Mouse (Mus musculus) layer of hippocampus, adult 8-10 months (tissue): ENCODE results near the gene Cltb. TPM values are rescaled to one million over a fixed set of nuclear protein-coding genes. Genes with fewer than 3 reads are reported as not detected.

Experiments used
- DNase-seq, 2 experiments: peaks; one replicate each; pipeline ENCODE4 v3.0.0; 2022; ENCODE audit warnings: low spot score in 2 of 2
- microRNA-seq, 2 experiments: library from miRNA; unstranded; fragments of <30 nt; microRNA quantifications; one replicate each; pipeline ENCODE4 v1.2.0; 2022
- total RNA-seq, 4 experiments: library from RNA; stranded (reverse); gene quantifications; 2 replicates each; pipeline ENCODE4 v1.2.4; 2022

Cltb gene
- total RNA-seq, 4 experiments from 2014 or later: 241 to 284 (median 264) TPM

GRCm38 (mm10) chr13:54564232-54565200 is 46.6 kb downstream of the Cltb start:
- DNase-seq: no peak

GRCm38 (mm10) chr13:54562562-54562961 is 48.6 kb downstream of the Cltb start:
- DNase-seq: no peak

DNA sequence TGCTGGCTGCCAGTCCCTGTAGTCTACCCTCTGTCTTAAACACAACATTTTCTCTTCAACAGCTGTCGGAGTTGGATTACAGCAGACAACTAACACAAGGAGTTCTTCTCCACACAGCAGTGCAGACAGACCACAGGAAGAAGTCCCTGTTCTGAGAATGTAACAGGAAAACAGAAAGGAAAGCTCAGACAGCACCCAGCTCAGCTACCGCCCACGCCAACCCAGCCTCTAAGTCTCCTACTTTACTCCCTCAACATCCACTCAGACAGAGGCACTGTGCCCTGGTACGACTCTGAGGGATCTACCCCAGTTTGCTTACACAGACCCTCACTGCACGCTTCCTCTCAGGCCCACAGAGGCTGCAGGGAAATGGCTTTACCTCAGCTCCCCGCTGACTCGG is 50.5 kb downstream of the Cltb start:
- DNase-seq: no peak

DNA sequence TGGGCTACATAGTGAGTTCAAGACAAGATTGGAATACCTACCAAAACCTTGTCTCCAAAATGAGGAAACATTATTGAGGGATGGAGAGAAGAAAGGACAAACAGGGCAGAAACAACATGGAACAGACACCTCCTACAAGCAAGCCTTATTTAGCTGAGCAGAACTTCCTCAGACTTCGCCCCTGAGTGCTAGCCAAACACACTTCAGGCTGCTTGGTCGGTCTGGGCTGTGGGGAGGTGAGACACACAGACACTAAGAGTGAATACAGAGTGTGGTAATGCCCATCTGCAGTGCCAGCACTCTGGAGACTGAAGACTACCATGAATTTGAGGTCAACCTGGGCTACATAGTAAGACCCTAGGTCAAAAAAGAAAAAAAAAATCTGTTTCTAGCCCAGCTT is 51.5 kb downstream of the Cltb start:
- no peak for DNase-seq

GRCm38 (mm10) chr13:54557652-54558051 is 53.5 kb downstream of the Cltb start:
- no peak for DNase-seq

GRCm38 (mm10) chr13:54556796-54557195 is 54.3 kb downstream of the Cltb start:
- DNase-seq: no peak

DNA sequence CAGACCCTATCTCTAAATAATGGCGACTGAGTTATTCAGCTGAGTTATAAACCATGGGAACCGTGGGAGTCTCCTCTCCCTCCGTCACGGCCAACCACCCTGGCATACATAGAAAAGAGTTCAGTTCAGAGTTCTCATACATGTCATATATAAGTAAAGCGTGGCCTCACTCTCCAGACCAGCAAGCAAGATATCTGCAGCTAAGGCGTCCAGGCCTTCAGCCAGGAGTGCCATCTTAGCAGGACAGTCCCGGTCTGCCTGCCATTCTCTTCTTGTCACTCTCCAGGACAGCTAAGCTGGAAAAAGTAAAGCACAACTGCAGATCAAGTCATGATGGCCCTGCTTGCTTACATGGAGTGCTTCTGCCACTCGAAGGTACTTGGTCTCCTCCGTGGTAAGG is 55.0 kb downstream of the Cltb start:
- no peak for DNase-seq

- no peak for DNase-seq
These were observed 63.1 kb downstream of the Cltb start for GRCm38 (mm10) chr13:54548036-54548435.

Small RNA genes lying within 50 kb of the gene (microRNA-seq; reads per million reads assigned to microRNA genes)
- 0 reads per million in 2 experiments for gene Gm24195

Other genes starting within 250 kb of the Cltb start
- gene Cplx2, start 240.0 kb downstream of the Cltb start, total RNA-seq: 100 to 1,000 TPM; 865 to 892 (median 878) TPM
- gene Thoc3, start 142.5 kb downstream of the Cltb start, total RNA-seq: 10 to 100 TPM; 31.7 to 38.2 (median 33.2) TPM
- 10 to 100 TPM; 14.1 to 17.7 (median 15.8) TPM for gene Simc1, start 107.6 kb downstream of the Cltb start, total RNA-seq
- 100 to 1,000 TPM; 130 to 147 (median 139) TPM for gene 4833439L19Rik, start 45.9 kb downstream of the Cltb start, total RNA-seq
- 10 to 100 TPM; 28.2 to 37.2 (median 30.9) TPM for gene Arl10, start 36.3 kb downstream of the Cltb start, total RNA-seq
- gene Nop16, start 21.3 kb downstream of the Cltb start, total RNA-seq: 10 to 100 TPM; 20.6 to 23.3 (median 20.8) TPM
- 100 to 1,000 TPM; 134 to 161 (median 146) TPM for gene Higd2a, start 21.1 kb downstream of the Cltb start, total RNA-seq
- gene Faf2, start 10.4 kb upstream of the Cltb start, total RNA-seq: 10 to 100 TPM; 48.9 to 67.1 (median 53.6) TPM
- 100 to 1,000 TPM; 130 to 151 (median 140) TPM for gene Rnf44, start 82.6 kb upstream of the Cltb start, total RNA-seq
- gene Cdhr2, start 90.1 kb upstream of the Cltb start, total RNA-seq: under 1 TPM; 0.27 to 0.54 (median 0.37) TPM
- 100 to 1,000 TPM; 123 to 141 (median 132) TPM for gene Gprin1, start 138.5 kb upstream of the Cltb start, total RNA-seq
- 100 to 1,000 TPM; 652 to 713 (median 673) TPM for gene Sncb, start 155.3 kb upstream of the Cltb start, total RNA-seq
- under 1 TPM in 1 of 4 experiments, not detected in 3; 0.35 TPM for gene Eif4e1b, start 172.7 kb upstream of the Cltb start, total RNA-seq
- 10 to 100 TPM; 79.3 to 92.1 (median 82.9) TPM for gene Tspan17, start 178.0 kb upstream of the Cltb start, total RNA-seq